Mouse (Mus musculus) lung, adult 2 months (tissue): ENCODE measurements around the gene Cradd. TPM values are rescaled to one million over a fixed set of nuclear protein-coding genes. Genes with fewer than 3 reads are reported as not detected.

ENCODE experiments used
- DNase-seq: peaks from one replicate; pipeline ENCODE4 v3.0.0; 2022
- H3K4me1 ChIP-seq: fragments of 200-500 bp; 2 replicates; pipeline ENCODE4 v1.6.1; 2011; ENCODE audit warnings: low read length; ENCODE audit not compliant: control insufficient read depth, insufficient read depth
- H3K4me3 ChIP-seq: fragments of 200-500 bp; replicated peaks from 2 replicates; pipeline ENCODE3; 2011; ENCODE audit warnings: low read depth, mild to moderate bottlenecking, control low read depth, low read length; ENCODE audit errors: extremely low read depth
- CTCF ChIP-seq: fragments of 200-500 bp; IDR thresholded peaks from 2 replicates; pipeline ENCODE4 v1.5.1; 2011; ENCODE audit warnings: mild to moderate bottlenecking, low read length, control low read depth; ENCODE audit not compliant: insufficient read depth
- POLR2A ChIP-seq: fragments of 200-500 bp; IDR thresholded peaks from 2 replicates; pipeline ENCODE4 v1.6.1; 2011; ENCODE audit warnings: low read depth, mild to moderate bottlenecking, control low read depth, low read length, borderline replicate concordance; ENCODE audit errors: extremely low read depth
- WGBS: fragments of 180-500 bp; shearing (Covaris S2); methylation state at CpG from one replicate; pipeline ENCODE4 v1.1.7; 2018; 5-methylcytosine and 5-hydroxymethylcytosine counted together
- polyA plus RNA-seq: library from polyadenylated mRNA; depleted of rRNA; stranded (reverse); fragments of >200 nt; gene quantifications from 2 replicates; pipeline ENCODE4 v1.2.3, GENCODE M21; 2012

Gene Cradd
- polyA plus RNA-seq, 1 experiment, result 21.0 TPM

DNA sequence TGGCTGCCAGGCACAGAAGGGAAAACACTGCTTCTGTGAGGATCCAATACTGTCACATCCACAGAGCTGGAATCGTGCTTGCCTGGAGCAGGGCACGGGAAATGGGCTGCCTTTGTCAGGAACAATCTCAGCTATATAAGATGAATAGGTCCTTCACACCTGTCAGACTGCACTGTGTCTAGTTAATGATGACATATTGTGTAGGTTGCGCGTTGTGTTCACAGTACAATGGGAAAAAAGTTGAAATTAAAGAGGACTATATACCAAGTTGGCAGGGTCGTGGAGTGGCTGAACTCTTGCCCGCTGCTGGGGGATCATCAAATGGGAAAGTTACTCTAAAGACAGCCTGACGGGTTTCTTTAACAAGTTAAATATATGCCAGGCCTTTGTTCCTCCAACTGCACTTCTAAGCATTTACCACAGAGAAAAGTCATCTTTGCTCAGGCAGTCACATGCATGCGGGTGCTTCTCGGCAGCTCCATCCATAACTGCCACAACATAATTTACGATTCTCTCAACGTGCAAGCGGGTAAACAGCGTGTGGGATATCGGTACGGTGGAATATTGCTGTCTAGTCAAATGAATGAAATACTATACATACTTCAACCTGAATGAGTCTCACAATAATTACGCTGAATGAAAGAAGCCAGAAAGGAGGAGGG lies 134.3 kb downstream of the Cradd start:
- 92% methylated on average over 16 of the region's 16 CpGs for WGBS
- Histone ChIP-seq H3K4me1 (peaks cover 15% of the 10 kb centered on the region), H3K4me3 (no peak overlapping the region)
- no peak for DNase-seq
- TF ChIP-seq CTCF, result no peak
- TF ChIP-seq POLR2A, result no peak

- TF ChIP-seq CTCF, result no peak
- TF ChIP-seq POLR2A, result no peak
- DNase-seq, result no peak
- Histone ChIP-seq H3K4me1 (no peaks in the 10 kb centered on the region), H3K4me3 (no peak overlapping the region)
- 74% methylated on average over 5 of the region's 5 CpGs for WGBS
Observed at GRCm38 (mm10) chr10:95184210-95184609, 139.7 kb downstream of the Cradd start.

DNA sequence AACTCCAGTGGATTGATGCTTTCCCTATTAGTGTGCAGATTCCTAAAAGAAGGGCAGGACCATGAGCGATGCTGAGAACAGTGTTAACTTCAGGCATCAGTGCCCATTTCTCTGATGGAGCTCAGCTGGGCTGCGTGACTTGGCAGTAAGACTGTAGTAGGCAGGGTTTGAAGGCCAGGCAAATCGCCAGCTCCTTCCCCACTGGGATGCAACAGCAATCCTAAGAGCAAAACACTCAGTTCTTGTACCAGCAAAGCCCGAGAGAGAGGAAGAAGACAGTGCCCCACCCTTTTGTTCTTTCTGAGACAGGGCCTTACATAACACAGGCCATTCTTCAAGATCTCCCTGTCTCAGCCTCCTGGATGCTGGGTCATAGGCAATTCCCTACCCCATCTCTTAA lies 140.9 kb downstream of the Cradd start:
- Histone ChIP-seq H3K4me3 (no peak overlapping the region), H3K4me1 (no peaks in the 10 kb centered on the region)
- no peak for DNase-seq
- 31% methylated on average over 4 of the region's 4 CpGs for WGBS
- no peak for TF ChIP-seq CTCF
- TF ChIP-seq POLR2A, result no peak

DNA sequence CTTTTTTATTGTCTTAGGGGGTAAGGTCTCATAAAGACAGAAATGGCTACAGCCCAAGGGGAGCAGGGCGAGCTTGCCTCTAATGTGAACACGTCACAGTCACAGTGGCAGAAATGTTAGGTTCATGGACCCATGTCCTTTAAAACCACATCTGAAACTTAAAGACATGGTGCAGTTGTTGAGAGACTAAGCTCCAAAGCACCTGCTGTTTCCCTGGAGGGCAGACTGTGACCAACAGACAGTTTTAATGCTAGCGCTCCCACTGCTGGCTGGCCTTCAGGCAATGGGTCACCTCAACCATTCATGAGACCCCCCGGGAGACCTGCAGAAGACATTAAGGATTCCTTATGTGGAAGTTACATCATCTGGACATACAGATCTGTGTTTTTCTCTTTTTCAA lies 141.5 kb downstream of the Cradd start:
- TF ChIP-seq CTCF, result no peak
- TF ChIP-seq POLR2A, result no peak
- H3K4me3 ChIP-seq, result no peak overlapping the region
- WGBS, result 90% methylated on average over 4 of the region's 4 CpGs
- no peaks in the 10 kb centered on the region for H3K4me1 ChIP-seq
- DNase-seq, result no peak

DNA sequence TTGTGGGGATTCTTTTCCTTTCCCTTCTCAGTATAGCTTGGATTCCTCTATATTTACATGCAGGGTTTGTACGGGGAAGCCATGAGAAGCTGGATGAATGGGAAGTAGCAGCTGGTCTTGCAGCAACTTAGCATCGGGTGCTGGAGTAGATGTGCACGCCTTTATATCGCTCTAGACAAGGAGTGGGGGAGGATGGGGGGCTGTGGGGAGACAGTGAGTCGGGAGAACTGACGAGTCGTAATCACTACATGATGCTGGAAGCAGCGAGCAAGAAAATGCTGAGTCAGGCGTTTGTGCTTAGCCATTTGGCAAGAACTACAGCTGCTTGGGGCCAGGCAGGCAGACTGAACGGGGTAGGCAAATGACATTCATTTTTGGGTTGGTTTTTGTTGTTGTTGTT lies 142.4 kb downstream of the Cradd start:
- no peak overlapping the region for H3K4me3 ChIP-seq
- no peaks in the 10 kb centered on the region for H3K4me1 ChIP-seq
- DNase-seq, result no peak
- no peak for TF ChIP-seq POLR2A
- no peak for TF ChIP-seq CTCF
- 55% methylated on average over 10 of the region's 10 CpGs for WGBS

DNA sequence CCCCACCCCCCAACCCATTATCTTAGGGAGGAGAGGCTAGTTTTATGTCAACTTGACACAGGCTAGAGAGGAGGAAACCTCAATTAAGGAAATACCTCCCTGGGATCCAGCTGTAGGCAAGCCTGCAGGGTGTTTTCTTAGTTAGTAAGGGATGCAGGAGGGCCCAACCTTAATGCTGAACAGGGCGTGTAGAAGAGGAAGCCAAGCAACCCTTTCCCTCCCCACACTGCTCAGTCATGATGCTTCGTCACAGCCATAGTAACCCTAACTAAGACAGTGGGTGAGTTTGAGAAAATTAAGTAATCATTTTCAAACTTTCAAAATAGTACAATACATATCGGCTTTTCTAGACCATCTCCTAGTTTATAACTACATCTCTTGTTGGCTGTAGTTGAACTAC lies 143.0 kb downstream of the Cradd start:
- H3K4me1 ChIP-seq, result no peaks in the 10 kb centered on the region
- H3K4me3 ChIP-seq, result no peak overlapping the region
- whole genome bisulfite sequencing, result 82% methylated on average over 3 of the region's 3 CpGs
- TF ChIP-seq POLR2A (no peak), CTCF (no peak)
- DNase-seq, result no peak

GRCm38 (mm10) chr10:95180177-95180576 lies 143.8 kb downstream of the Cradd start:
- Histone ChIP-seq H3K4me1 (no peaks in the 10 kb centered on the region), H3K4me3 (no peak overlapping the region)
- TF ChIP-seq CTCF, result no peak
- no peak for TF ChIP-seq POLR2A
- no peak for DNase-seq
- whole genome bisulfite sequencing, result 69% methylated on average over 8 of the region's 8 CpGs

- 70% methylated on average over 4 of the region's 4 CpGs for WGBS
- Histone ChIP-seq H3K4me1 (no peaks in the 10 kb centered on the region), H3K4me3 (no peak overlapping the region)
- no peak for DNase-seq
- TF ChIP-seq CTCF (no peak), POLR2A (no peak)
Observed at GRCm38 (mm10) chr10:95178785-95179184, 145.1 kb downstream of the Cradd start.

- no peak for DNase-seq
- 68% methylated on average over 26 of the region's 26 CpGs for WGBS
- no peaks in the 10 kb centered on the region for H3K4me1 ChIP-seq
- TF ChIP-seq POLR2A (no peak), CTCF (no peak)
- H3K4me3 ChIP-seq, result no peak overlapping the region
Observed at GRCm38 (mm10) chr10:95175423-95176120, 148.4 kb downstream of the Cradd start.

DNA sequence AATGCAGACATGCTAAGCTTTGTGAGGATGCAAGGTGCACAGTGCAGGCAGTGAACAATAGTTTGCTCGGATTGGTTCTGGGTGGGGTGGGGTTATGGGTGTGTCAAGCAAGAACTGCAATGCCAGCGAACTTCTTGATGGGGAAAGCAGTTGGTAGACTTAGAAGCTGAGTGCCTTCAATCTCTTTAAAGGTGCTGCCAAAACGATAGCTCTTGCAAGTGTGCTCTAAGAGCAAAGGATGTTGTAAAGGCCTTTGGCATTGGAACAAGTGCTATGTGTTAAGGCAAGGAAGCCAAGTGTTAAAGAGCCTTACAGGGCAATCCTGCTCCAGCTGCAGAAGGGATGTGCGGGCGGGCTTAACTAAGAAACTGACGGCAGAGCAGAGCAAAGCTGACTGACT lies 149.7 kb downstream of the Cradd start:
- H3K4me3 ChIP-seq, result no peak overlapping the region
- WGBS, result 64% methylated on average over 6 of the region's 6 CpGs
- no peak for DNase-seq
- no peak for TF ChIP-seq CTCF
- TF ChIP-seq POLR2A, result no peak
- no peaks in the 10 kb centered on the region for H3K4me1 ChIP-seq
